Mouse (Mus musculus): ENCODE measurements around the gene Sdk1. TPM values are rescaled to one million over a fixed set of nuclear protein-coding genes. Genes with fewer than 3 reads are reported as not detected.

Sdk1 gene
- total and polyA plus RNA-seq, 2 experiments from 2014 or later = 1.5 to 13.6 TPM

DNA sequence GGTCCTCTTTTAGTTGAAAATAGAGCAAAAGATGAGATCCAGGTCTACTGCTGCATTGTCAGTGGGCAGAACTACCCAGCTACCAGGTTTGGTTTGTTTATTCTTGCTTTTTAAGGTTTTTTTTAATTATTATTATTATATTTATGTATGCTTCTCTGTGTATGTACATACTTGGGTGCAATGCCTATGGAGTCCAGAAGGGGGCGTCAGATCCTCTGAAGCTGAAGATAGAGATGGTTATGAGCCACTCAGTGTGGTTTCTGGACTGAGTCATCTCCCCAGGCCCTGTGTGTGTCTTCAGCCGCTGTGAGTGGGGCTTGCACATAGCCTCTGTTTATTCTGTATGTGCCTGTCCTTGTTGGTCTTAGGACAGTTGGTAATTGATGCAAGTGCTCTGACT is 486.7 kb downstream of the Sdk1 start:
- H3K27ac ChIP-seq (ENCODE audit: low read depth, low read length) = no peak overlapping the region
- ATAC-seq (no peak), DNase-seq (no peak)
- no peak overlapping the region for H3K4me2 ChIP-seq (ENCODE audit: low read depth)
- no peak overlapping the region for H3K4me3 ChIP-seq (ENCODE audit: low read depth, low read length)
- H3K36me3 ChIP-seq (ENCODE audit: insufficient read depth) = no peaks in the 10 kb centered on the region
- 65% methylated on average over 2 of the region's 2 CpGs for WGBS
- H3K9me3 ChIP-seq (ENCODE audit: low read length) = no peaks in the 10 kb centered on the region
- peak; percentile 21; the same call in 1 of the 2 replicates for TF ChIP-seq CTCF (IDR thresholded peaks at IDR 0.05; ENCODE audit: low read depth)
- no peak overlapping the region for H3K9ac ChIP-seq
- no peaks in the 10 kb centered on the region for H3K27me3 ChIP-seq (ENCODE audit: insufficient read depth, low read length)
- no peaks in the 10 kb centered on the region for H3K4me1 ChIP-seq (ENCODE audit: insufficient read depth)

DNA sequence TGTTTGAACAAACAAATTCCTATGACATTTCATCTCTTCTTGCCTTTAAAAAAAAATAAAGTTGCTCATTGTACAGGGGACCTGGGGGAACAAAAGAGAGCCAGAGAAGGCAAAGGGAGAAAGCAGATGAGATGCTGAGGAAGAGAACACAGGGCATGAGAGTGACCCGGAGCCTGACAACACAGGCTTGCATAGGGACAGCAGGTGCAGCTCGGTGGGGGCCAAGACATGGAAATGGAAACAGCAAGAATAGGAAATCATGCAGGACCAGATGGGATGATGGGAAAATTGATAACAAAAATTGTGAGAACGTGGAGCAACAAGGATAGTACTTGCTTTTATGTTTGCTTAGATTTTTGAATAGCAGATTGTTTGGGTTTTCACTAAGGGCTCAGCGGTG is 488.7 kb downstream of the Sdk1 start:
- H3K4me3 ChIP-seq (ENCODE audit: low read depth, low read length) = no peak overlapping the region
- no peak for TF ChIP-seq CTCF (IDR thresholded peaks at IDR 0.05; ENCODE audit: low read depth)
- H3K27me3 ChIP-seq (ENCODE audit: insufficient read depth, low read length) = no peaks in the 10 kb centered on the region
- DNase-seq = no peak
- no peak for ATAC-seq
- WGBS = 35% methylated on average over 4 of the region's 4 CpGs
- no peak overlapping the region for H3K4me2 ChIP-seq (ENCODE audit: low read depth)
- H3K27ac ChIP-seq (ENCODE audit: low read depth, low read length) = no peak overlapping the region
- H3K9me3 ChIP-seq (ENCODE audit: low read length) = no peaks in the 10 kb centered on the region
- H3K9ac ChIP-seq = no peak overlapping the region
- no peaks in the 10 kb centered on the region for H3K36me3 ChIP-seq (ENCODE audit: insufficient read depth)
- no peaks in the 10 kb centered on the region for H3K4me1 ChIP-seq (ENCODE audit: insufficient read depth)

GRCm38 (mm10) chr5:141738725-141739124 is 497.4 kb downstream of the Sdk1 start:
- no peaks in the 10 kb centered on the region for H3K27me3 ChIP-seq (ENCODE audit: insufficient read depth, low read length)
- no peak overlapping the region for H3K4me2 ChIP-seq (ENCODE audit: low read depth)
- H3K9ac ChIP-seq = no peak overlapping the region
- no peaks in the 10 kb centered on the region for H3K9me3 ChIP-seq (ENCODE audit: low read length)
- no peak for DNase-seq
- H3K27ac ChIP-seq (ENCODE audit: low read depth, low read length) = no peak overlapping the region
- TF ChIP-seq CTCF (IDR thresholded peaks at IDR 0.05; ENCODE audit: low read depth) = 0 out of 2 replicates have a peak, but pooled peaks have one; percentile 29
- no peak overlapping the region for H3K4me3 ChIP-seq (ENCODE audit: low read depth, low read length)
- 75% methylated on average over 5 of the region's 5 CpGs for WGBS
- H3K4me1 ChIP-seq (ENCODE audit: insufficient read depth) = no peaks in the 10 kb centered on the region
- H3K36me3 ChIP-seq (ENCODE audit: insufficient read depth) = no peaks in the 10 kb centered on the region
- no peak for ATAC-seq

DNA sequence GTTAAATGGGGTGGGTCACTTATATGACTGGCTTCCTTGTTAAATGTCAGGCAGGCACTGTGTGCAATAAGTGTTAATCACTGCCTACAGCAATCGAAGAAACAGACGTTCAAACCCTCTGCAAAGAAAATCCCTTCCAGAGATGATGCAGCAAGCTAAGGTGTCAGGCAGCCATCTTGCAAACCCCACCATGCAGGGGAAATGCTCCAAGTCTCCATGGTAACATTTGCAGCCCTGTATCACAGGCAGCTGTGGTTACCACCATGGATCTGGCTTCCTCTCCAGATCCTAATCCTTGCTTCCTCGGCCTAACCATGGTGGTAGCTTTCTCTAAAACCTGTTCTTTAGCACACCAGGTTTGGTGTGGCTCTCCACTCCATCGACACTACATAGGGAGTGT is 507.5 kb downstream of the Sdk1 start:
- Histone ChIP-seq H3K4me2 (ENCODE audit: low read depth) (no peak overlapping the region), H3K9ac (no peak overlapping the region), H3K27ac (ENCODE audit: low read depth, low read length) (no peak overlapping the region), H3K4me1 (ENCODE audit: insufficient read depth) (no peaks in the 10 kb centered on the region), H3K4me3 (ENCODE audit: low read depth, low read length) (no peak overlapping the region), H3K36me3 (ENCODE audit: insufficient read depth) (no peaks in the 10 kb centered on the region), H3K27me3 (ENCODE audit: insufficient read depth, low read length) (no peaks in the 10 kb centered on the region), H3K9me3 (ENCODE audit: low read length) (no peaks in the 10 kb centered on the region)
- TF ChIP-seq CTCF (IDR thresholded peaks at IDR 0.05; ENCODE audit: low read depth) = no peak
- peak; percentile 58 for DNase-seq
- WGBS = 70% methylated on average over 4 of the region's 4 CpGs
- ATAC-seq = peak; percentile 61

DNA sequence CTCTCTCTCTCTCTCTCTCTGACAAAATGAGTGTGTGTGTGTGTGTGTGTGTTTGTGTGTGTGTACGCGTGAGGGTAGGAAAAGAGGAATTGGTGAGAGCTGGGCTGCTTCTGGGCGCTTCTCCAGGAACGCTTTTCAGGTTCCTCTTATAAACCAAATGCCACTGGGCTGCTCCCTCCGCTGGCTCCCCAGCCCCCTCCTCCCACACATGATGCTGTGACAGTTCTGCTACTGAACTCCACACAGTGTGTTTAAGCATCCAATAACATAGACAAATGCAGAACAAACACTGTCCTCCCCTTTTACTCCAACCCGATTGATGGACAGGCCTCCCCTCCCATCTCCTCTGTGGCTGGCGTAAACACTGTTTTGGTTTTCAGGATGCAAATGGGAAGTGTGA is 513.0 kb downstream of the Sdk1 start:
- WGBS = 8% methylated on average over 7 of the region's 7 CpGs
- H3K9me3 ChIP-seq (ENCODE audit: low read length) = no peaks in the 10 kb centered on the region
- H3K36me3 ChIP-seq (ENCODE audit: insufficient read depth) = no peaks in the 10 kb centered on the region
- H3K4me1 ChIP-seq (ENCODE audit: insufficient read depth) = 0 out of 2 replicates have a peak, but pooled peaks cover 4% of the 10 kb centered on the region
- ATAC-seq (peak; percentile 82; the same call in 1 of the 2 replicates), DNase-seq (peak; percentile 51)
- no peak overlapping the region for H3K4me3 ChIP-seq (ENCODE audit: low read depth, low read length)
- H3K9ac ChIP-seq = no peak overlapping the region
- no peak for TF ChIP-seq CTCF (IDR thresholded peaks at IDR 0.05; ENCODE audit: low read depth)
- no peak overlapping the region for H3K27ac ChIP-seq (ENCODE audit: low read depth, low read length)
- H3K4me2 ChIP-seq (ENCODE audit: low read depth) = peak overlapping the region; percentile 21; the same call in 1 of the 2 replicates
- no peaks in the 10 kb centered on the region for H3K27me3 ChIP-seq (ENCODE audit: insufficient read depth, low read length)

DNA sequence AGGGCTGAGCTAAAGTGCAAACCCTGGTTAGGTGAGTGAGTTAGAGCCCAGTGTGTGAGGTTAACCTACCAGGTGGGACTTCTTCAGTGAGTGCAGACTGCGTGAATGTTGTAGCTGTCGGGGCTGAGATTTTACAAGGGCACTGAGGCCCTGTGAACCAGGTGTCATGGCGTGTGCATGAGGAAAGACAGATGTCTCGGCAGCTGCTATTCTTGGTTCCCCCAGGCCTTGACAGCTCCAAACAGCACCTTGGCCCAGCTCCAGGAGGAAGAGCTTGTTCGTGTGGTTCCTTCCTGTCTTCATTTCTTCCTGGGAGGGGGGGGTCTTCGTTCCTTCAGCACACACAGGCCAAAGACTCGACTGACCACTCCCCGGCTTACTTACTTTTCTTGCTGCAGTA is 517.6 kb downstream of the Sdk1 start:
- H3K27me3 ChIP-seq (ENCODE audit: insufficient read depth, low read length) = no peaks in the 10 kb centered on the region
- 66% methylated on average over 8 of the region's 8 CpGs for WGBS
- H3K9ac ChIP-seq = no peak overlapping the region
- TF ChIP-seq CTCF (IDR thresholded peaks at IDR 0.05; ENCODE audit: low read depth) = no peak
- H3K27ac ChIP-seq (ENCODE audit: low read depth, low read length) = no peak overlapping the region
- H3K36me3 ChIP-seq (ENCODE audit: insufficient read depth) = no peaks in the 10 kb centered on the region
- 0 out of 2 replicates have a peak, but pooled peaks cover 4% of the 10 kb centered on the region for H3K4me1 ChIP-seq (ENCODE audit: insufficient read depth)
- ATAC-seq (no peak), DNase-seq (no peak)
- no peak overlapping the region for H3K4me2 ChIP-seq (ENCODE audit: low read depth)
- H3K4me3 ChIP-seq (ENCODE audit: low read depth, low read length) = no peak overlapping the region
- H3K9me3 ChIP-seq (ENCODE audit: low read length) = no peaks in the 10 kb centered on the region

- H3K9ac ChIP-seq = no peak overlapping the region
- no peak for ATAC-seq
- 97% methylated on average over 6 of the region's 6 CpGs for WGBS
Measured at GRCm38 (mm10) chr5:141764111-141764510, 522.8 kb downstream of the Sdk1 start.

More at GRCm38 (mm10) chr5:141764111-141764510, 522.8 kb downstream of the Sdk1 start:
- no peaks in the 10 kb centered on the region for H3K4me1 ChIP-seq (ENCODE audit: insufficient read depth)
- TF ChIP-seq CTCF (IDR thresholded peaks at IDR 0.05; ENCODE audit: low read depth) = no peak
- H3K9me3 ChIP-seq (ENCODE audit: low read length) = no peaks in the 10 kb centered on the region
- H3K4me3 ChIP-seq (ENCODE audit: low read depth, low read length) = no peak overlapping the region
- no peaks in the 10 kb centered on the region for H3K27me3 ChIP-seq (ENCODE audit: insufficient read depth, low read length)
- DNase-seq = no peak
- no peaks in the 10 kb centered on the region for H3K36me3 ChIP-seq (ENCODE audit: insufficient read depth)
- no peak overlapping the region for H3K27ac ChIP-seq (ENCODE audit: low read depth, low read length)
- no peak overlapping the region for H3K4me2 ChIP-seq (ENCODE audit: low read depth)

Measured in forebrain, postnatal 0 days (tissue).